Mouse (Mus musculus): ENCODE measurements around the gene Prpf8.
"Not testable (repeated sequence)": the region's sequence is repeated elsewhere in the genome, so short reads cannot be mapped to it uniquely, and the experiment has no call there.

The Prpf8 gene

DNA sequence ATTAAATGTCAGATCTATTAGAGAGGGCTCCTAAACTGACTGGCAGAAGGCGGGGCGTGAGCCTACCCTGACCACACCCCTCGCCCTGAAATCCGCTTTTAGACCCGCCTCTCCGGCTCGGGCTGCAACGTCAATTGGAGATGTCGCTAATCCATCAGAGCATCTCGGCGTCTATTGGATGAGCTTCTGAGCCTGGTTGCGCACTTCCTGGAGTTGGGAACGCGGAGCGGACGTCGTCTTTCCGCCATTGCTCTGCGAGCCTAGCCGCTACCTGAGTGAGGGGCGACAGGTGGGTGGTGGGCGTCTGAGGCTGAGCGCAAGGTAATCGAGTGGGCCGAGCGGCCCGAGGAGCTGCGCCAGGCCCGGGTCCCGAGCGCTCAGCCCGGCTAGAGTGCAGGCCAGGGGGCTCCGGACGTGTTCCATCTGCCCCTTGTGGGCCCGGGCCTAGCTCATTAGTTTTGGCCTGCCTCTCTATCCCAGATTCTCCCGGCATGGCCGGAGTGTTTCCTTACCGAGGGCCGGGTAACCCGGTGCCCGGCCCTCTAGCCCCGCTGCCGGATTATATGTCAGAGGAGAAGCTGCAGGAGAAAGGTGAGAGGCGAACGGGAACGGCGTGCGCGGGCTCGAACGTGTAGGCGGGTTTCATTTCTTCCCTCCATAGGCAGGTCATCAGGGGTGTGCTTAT is at the start of gene Prpf8:
Prpf8 (plus strand) TSS at position 216 of the 685 bp plus-strand sequence.
- DNase-seq (ENCODE audit: low spot score in 2 of 2): peak; percentile 95 to 97

DNA sequence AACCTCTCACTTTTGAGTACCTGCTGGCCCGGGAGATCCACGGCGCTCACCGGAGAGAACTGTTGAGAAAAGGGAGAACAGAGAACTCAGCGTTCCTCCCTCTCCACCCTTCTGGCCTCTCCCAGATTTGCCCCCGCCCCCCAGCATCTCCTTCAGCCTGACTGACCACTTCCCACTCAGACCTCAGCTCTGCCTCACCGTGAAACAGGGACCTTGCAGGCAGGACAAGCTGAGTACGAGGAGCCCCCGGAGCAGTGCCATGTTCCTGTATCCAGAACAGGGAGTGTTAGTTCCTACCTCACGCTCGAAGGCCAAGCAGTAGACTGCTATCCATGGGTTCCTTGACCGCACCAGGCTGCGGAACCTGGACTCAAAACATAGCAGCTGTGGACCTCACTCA is 48.4 kb upstream of the Prpf8 start:
- no peak for DNase-seq (ENCODE audit: low spot score in 2 of 2)

DNA sequence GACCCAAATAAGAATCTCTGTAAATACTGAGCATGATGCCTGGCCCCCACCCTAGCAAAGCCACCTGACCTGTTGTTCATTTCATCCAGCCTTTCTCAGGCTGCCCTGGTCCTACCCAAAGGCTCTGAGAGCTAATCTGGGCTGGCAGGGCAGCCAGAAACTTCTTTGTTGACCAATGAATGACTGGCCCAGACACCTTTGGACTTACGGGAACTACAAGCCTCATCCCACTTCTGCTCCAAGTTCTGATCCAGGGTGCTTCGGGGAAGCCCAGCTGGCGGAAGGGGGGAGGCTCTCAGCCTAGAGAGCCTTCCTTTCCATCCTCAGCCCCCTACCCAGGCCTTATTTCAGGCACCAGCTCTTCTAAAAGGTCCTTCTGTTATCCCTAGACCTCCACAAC is 47.8 kb upstream of the Prpf8 start:
- no peak for DNase-seq (ENCODE audit: low spot score in 2 of 2)

DNA sequence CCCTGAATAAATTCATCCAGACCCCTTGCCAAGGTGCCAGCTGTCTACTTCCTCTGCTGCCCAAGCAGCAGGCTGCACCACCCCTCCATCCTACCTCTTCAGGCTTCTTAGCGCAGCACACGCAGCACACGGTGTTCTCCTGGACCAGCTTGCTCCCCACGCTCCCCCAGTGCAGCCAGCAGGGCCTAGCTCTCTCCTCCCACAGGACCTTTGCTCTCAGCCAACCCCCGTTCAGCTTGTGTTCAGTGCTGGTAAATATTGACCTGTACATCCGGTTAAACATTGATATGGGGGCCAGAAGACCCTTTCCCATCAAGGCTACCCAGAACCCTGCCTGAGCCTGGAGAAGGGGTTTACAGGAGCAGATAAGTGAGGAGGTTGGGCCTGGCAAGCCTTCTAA is 47.3 kb upstream of the Prpf8 start, which contains the start of gene Serpinf2:
Serpinf2 (minus strand) TSS at position 229 of the 400 bp plus-strand sequence.
- DNase-seq (ENCODE audit: low spot score in 2 of 2): no peak

DNA sequence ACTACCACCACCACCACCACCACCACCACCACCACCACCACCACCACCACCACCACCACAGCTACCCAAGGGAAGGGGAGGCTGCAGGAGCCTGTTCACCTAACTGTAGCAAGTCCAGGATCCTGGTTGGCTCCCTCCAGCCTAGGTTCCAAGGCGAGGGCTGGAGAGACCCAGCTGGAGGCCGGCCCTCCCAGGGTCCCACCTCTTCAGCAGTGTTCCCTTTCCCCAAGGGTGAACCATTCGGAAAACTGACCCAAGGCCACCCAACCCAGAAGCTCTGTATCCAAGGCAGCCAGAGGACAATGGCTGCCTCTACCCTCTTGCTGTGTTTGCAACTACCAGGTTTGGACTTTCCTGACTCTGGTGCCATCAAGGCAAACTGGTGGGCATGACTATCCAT is 46.7 kb upstream of the Prpf8 start:
- no peak for DNase-seq (ENCODE audit: low spot score in 2 of 2)

DNA sequence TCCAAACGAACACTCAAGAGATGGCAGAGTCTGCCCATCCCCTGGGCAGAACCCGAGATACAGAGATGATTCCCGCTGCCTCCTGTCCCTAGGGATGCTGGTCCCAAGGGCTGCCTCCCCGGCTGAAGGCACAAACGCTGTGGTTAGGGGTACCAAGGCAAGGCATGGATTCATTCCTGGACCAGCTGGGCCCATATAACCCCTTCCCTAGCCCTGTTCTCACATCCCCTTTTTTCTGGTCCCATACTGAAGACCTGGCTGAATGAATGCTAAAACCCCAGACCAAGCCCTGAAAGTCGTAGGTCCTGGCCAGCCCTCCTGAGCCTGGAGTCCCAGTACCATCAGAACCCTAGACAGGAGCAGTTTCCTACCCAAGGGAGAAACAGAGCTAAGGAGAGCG is 45.6 kb upstream of the Prpf8 start:
- DNase-seq (ENCODE audit: low spot score in 2 of 2): no peak

DNA sequence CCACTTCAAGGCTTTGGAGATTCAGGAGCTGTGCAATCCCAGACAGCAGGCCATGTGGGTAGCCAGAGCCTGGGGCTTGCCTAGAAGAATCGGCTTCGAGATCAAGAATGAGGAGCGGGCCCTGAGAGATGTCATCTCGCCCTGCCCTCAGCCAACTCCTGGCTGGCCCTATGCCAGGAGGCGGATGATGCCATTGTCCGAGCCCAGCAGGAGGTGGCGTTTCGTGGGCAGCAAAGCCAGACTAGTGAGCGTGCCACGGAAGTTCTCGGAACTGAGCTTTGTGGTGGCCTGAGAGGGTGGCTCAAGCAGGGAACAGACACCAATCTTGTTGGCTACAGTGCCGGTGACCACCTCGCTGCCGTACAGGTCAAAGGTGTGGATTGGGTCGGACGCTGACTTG is 45.0 kb upstream of the Prpf8 start:
- DNase-seq (ENCODE audit: low spot score in 2 of 2): no peak

DNA sequence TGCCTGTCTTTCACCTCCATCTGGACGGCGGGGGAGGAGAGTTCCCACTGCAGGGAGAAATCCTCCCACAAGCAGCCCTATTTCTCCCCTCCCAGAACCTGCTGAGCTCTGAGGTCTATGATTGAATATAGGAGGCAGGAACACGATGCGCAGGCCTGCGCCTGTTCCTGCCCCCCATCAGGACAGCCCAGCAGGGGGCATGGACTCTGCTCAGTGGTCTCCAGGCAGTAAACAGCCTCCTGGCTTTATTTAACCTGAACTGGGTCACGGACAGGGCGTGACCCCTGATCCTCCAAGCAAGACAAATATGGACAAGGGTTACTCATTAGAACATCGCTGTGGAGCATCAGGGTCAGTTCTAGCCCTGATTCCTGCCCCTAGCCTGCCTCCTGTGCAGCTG is 42.9 kb upstream of the Prpf8 start:
- DNase-seq (ENCODE audit: low spot score in 2 of 2): no peak

DNA sequence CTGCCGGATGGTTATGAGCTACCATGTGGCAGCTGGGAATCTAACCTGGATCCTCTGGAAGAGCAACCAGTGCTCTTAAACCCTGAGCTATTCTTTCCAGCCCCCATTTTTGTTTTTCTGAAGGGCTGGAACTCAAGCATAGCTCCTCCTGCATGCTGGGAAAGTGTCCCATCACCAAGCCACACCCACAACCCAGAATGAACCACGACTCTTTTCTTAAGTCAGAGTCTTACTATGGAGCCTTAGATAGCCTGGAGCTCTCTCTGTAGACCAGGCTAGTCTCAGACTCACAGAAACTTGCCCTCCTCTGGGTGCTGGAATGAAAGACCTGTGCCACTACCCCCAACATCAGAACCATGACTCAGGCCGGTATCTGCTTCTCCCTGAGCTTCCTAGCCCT is 38.0 kb upstream of the Prpf8 start:
- DNase-seq (ENCODE audit: low spot score in 2 of 2): no peak

DNA sequence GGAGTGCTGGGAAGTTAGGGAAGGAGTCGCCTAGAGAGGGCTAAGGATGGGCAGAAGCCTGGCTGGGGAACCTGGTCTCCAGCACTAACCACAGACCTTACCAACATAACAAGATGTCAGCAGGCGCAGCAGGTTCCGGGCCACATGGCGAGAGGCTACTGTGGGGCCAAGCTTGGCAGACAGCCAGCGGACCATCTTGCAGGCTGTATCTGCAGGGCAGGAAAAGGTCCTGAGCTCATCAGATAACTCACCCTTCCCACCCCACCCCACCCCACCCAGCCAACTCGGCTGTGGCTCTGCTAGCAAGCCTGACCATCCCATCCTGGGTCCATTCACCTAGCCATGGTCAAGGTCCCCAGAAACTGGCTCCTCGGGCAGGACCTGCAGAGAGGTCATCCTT is 36.9 kb upstream of the Prpf8 start:
- DNase-seq (ENCODE audit: low spot score in 2 of 2): no peak

DNA sequence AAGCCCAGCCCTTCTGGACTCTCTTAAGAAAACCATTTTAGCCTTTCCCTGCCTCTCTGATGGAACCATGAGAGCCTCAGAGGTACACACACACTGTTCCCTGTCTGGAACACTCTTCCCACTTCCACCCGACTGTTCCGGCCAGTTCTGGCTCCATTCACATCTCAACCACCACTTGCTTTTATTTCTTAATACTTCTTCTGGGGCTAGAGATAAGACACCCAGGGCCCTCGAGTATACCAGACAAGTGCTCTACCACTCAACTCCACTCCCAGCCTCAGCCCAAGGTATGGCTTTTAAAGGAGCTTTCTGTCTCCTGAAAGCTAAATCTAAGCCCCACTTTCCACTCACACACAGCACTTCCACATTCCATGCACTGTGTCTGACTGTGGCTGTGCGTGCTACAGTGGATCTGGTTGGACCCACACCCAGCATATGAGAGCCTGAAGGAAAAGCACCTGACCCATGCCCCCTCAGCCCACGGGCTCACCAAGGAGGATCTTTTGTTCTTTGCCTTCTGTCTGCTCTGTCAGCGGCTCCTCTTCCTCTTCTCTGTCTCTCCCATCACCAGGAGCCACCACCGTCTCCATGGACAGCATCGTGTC is 36.2 kb upstream of the Prpf8 start:
- DNase-seq (ENCODE audit: low spot score in 2 of 2): no peak

DNA sequence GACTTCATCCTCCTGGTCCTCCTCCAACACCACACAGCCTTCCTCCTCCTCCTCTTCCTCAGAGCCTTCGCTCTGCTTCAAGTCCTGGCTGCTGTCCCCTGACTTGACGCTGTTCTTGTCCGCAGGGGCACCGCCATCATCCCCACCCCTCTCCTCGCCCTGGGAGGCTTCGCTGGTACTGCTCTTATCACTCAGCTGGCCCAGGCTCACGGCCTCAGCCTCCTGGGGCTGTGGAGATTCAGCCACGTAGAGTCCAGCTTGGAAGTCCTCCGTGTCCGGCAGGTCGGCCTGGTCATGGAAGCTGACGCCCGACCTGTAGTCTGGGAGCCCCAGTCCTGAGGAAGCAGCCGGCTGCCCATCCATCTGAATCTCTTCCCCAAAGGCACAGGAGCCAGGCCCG is 35.7 kb upstream of the Prpf8 start:
- no peak for DNase-seq (ENCODE audit: low spot score in 2 of 2)

DNA sequence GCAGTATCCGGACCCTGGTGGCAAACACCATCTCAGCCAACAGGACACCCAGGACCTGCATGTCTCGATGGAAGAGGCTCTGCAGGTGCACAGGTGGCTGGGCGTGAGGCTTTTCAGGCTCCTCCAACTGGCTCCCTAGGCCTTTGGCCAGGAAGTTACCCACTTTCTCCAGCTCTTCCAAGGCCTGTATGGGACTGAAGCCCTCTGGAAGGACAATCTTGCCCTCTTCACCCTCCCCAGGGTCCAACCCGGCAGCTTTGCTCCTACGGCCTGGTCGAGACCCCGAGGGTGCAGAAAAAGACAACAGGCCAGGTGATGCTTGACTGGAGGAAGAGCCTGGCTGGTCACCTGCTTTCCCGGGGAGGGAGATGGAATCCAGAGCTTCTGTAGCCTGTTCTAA is 34.5 kb upstream of the Prpf8 start:
- no peak for DNase-seq (ENCODE audit: low spot score in 2 of 2)

DNA sequence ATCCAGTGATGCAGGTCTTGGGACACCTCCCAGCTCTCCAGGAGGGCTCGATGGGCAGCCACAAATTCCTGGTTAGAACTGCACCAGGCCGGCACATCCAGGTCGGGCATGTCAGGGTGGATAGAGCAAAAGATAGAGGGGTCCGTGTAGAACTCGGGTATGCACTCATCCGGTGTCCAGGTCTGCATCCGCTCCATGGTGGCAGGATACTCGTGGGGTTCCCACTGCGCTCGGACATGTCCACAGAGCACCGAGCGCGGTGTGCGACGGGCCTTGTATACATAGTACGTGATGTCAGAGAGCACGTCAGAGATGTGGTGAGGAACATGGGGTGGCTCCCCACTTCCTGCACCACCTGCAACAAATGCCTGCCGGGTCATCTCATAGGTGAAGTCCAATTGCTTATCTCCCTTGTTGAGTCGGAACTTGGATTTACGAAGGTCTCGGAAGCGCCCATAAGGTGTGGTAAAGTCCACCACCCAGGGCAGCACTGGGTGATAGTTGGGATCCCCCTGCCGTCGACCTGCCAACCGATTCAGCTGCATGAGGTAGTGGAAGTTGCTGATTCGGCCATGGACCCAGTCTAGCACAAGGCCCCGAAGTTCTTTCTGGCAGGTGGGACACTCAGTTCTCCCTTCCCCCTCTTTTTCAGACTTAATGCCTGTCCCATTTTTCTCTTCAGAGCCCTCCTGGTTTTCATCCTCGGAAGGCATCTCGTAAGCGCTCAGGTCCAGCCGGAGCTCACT is 33.6 kb upstream of the Prpf8 start:
- DNase-seq (ENCODE audit: low spot score in 2 of 2): no peak

DNA sequence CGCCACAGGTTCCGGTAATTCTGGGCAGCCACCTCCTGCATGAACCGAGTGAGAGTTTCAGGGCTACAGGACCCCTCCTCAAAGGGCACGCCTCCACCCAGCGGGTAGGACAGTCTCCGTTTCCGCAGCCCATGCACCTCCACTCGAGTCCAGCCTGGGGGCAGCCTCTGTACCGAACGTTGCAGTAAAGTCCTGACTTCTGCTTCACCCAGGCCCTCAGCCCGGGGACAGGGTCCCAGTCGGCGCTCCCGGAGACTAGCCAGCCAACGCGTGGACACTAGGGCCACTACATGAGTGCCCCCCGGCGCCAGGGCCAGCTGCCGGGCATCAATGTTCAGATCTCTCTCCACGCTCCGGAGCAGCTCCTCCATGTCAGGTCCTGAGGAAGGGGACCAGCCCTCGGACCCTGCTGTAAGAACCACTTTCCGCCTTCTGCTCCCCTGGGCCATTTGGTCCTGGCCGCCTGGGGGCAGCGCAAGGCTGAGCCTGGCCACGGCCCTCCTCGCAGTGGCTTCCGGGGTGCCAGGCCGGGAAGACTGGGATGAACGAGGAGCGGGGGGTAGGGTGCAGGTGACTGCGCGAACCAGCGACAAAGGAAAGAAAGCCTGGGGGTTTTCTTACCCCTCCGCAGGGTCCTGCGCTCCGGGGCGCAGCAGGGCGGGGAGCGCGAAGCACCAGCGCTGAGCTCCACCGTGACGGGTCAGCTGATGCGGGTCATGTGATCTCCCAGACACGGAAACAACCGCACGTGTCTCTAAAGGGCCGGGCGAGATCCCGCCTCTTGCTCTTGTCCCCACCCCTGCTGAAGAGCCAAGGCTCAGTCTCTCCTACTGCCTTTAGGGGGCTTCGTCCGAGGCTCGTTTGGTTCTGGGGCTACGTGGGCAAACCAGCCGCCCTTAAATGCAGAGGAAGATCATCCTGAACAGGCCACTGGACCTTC is 32.4 kb upstream of the Prpf8 start, which contains the start of gene Wdr81:
Wdr81 (minus strand) TSS at position 727 of the 940 bp plus-strand sequence.
- DNase-seq (ENCODE audit: low spot score in 2 of 2): peak; percentile 86 to 89

DNA sequence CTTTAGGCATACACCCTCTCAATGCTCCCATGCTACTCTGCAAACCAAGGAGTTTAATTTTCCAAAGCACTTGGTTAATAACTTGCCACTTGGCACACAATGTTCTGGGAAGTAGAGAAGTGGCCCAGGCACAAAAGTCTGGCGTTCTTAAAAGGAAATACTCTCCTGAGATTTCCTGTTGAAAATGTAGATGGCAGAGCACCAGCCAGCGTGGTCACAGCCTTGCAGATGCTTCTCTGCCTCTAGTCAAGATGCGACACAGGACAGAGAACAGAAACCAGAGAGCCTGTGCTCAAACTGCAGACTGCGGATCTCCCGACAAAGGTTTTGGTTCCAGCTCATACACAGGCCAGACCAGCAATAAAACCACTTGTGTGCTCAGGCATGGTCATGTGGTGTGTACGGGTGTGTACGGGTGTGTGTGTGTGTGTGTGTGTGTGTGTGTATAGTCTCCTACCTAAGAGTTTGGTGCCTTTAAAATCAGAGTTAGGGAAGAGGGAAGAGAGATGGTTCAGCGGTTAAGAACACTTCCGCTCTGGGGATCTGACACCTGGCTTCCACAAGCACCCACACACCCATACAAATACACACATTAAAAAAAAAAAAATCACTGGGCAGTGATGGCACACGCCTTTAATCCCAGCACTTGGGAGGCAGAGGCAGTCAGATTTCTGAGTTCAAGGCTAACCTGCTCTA is 31.4 kb upstream of the Prpf8 start:
- DNase-seq (ENCODE audit: low spot score in 2 of 2): no peak

DNA sequence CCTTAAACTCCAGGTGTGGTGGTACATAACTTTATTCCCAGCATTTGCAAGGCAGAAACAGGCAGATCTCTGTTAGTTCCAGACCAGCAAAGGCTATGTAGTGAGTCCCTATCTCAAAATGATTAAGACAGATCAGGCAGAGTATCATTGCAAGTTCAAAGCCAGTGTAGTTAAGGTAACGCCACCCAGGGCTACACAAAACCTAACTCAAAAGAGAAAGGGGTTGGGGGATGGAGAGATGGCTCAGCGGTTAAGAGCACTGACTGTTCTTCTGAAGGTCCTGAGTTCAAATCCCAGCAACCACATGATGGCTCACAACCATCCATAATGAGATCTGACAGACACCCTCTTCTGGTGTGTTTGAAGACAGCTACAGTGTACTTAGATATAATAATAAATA is 30.6 kb upstream of the Prpf8 start:
- DNase-seq (ENCODE audit: low spot score in 2 of 2): not testable (repeated sequence)

DNA sequence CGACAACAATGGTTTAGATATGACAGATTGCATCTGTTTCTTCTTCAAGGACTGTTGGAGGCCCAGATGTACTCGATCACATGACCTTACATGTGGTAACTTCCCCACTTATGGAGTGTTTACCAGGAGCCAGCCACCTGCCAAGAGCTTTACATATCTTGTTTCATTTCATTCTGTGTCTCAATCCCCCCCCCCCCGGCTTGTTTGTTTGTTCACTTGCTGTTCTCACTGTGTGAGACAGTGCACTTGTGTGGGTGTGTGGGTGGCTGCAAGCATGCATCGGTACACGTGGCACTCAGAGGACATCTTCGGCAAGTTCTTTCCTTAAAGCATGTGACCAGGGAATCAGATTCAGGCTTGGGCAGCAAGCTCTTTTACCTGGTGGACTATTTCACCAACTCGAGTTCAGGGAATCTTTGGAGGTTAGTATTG is 30.2 kb upstream of the Prpf8 start:
- no peak for DNase-seq (ENCODE audit: low spot score in 2 of 2)

DNA sequence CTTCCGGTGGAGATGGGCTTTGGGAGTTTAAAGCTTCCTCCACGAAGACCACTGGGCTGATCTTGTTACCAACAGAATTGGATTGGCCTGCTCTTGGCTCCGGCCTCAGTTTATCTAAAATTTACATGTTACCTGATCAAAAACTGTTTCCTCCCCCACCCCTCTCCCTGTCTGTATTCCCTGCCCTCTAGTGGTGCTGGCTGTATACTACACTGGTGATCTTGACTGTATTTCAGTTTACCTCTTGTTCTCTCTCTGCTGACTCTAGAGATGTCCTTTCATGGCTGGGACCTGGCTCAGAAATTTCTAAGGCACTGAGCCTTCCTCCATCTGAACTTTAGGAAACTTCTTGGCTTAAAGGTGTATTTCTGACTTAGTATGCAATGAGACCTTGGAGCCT is 28.4 kb upstream of the Prpf8 start:
- no peak for DNase-seq (ENCODE audit: low spot score in 2 of 2)

DNA sequence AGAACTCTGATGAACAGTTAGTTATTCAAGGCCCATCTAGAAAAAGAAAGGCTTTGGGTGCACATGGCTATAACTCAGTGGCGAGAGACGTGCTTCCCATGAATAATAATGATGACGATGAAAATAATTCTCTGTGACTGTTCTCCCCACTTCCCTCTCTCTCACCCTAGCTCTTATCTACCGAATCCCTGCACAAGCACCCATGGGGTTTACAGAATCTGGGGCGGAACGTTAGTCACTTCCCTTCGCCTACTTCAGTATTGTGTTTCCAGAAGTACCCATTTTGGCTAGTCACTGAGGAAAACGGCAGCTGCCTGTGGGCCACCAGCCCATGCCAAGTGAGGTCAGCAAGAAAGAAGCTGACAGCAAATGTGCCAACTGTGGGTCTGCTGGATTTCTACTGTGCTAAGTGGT is 28.0 kb upstream of the Prpf8 start:
- DNase-seq (ENCODE audit: low spot score in 2 of 2): no peak

DNA sequence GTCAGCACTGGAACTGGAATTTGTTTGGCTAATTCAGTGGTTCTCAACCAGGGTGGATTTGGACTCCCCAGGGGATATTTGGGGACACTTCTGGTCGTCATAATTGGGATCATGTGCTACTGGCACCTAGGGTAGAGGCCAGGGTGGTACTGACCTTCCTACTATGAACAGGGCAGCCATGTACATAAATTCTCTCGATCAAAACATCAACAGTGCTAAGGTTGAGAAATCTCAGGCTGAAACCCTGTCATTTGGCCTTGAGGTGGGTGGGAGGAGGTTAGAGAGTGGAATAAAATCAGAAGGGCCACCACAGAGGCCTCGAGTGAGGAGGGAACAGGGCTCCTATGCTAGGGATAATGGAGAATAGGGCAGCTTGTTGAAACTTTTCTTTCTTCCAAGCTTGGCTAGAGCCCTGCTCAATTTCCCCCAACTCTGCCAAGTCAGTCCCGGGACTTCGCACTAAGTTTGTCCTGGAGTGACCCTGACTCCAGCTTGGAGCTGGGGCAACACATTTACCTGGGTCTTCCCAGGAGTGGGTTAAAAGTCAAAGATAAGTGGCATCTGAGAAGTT is 27.4 kb upstream of the Prpf8 start:
- no peak for DNase-seq (ENCODE audit: low spot score in 2 of 2)
